Mouse (Mus musculus) liver, embryonic 13.5 days (tissue): ENCODE measurements at regions not wholly inside any gene's neighbourhood (a gene's known extent, or its start where the extent isn't known, plus 50 kb on each side); places are given as distances from the start of the nearest gene placed in this dataset.
A peak's percentile ranks its signal among the peaks of the same experiment; 100 is the strongest.
"Not testable (repeated sequence)": the region's sequence is repeated elsewhere in the genome, so short reads cannot be mapped to it uniquely, and the experiment has no call there.

ENCODE experiments used
- ATAC-seq: fragments of 200-750 bp; cut with Nextera tagmentation; 2 replicates; pipeline ENCODE4 v1.8.0; 2017; ENCODE audit warnings: low read depth, mild to moderate bottlenecking, moderate number of reproducible peaks, moderate library complexity
- DNase-seq: peaks from one replicate; pipeline ENCODE4 v3.0.0; 2022
- H3K27ac ChIP-seq: fragments of 300-500 bp; sonication (generic); 2 replicates; pipeline ENCODE4 v1.5.1; 2015; ENCODE audit warnings: moderate library complexity, mild to moderate bottlenecking, inconsistent platforms
- H3K27me3 ChIP-seq: fragments of 300-500 bp; sonication (generic); 2 replicates; pipeline ENCODE4 v1.6.1; 2015; ENCODE audit warnings: mild to moderate bottlenecking, inconsistent platforms
- H3K36me3 ChIP-seq: fragments of 300-500 bp; sonication (generic); 2 replicates; pipeline ENCODE4 v1.6.1; 2015; ENCODE audit warnings: mild to moderate bottlenecking, inconsistent platforms
- H3K4me1 ChIP-seq: fragments of 300-500 bp; sonication (generic); replicated peaks from 2 replicates; pipeline ENCODE4 v1.6.1; 2015; ENCODE audit warnings: inconsistent platforms
- H3K4me2 ChIP-seq: fragments of 300-500 bp; sonication (generic); 2 replicates; pipeline ENCODE4 v1.6.1; 2015; ENCODE audit warnings: inconsistent platforms, mild to moderate bottlenecking, moderate library complexity
- H3K4me3 ChIP-seq: fragments of 300-500 bp; sonication (generic); replicated peaks from 2 replicates; pipeline ENCODE4 v1.5.1; 2015; ENCODE audit warnings: mild to moderate bottlenecking, inconsistent platforms
- H3K9ac ChIP-seq: fragments of 300-500 bp; sonication (generic); 2 replicates; pipeline ENCODE4 v1.6.1; 2015; ENCODE audit warnings: mild to moderate bottlenecking, inconsistent platforms
- H3K9me3 ChIP-seq: fragments of 300-500 bp; sonication (generic); replicated peaks from 2 replicates; pipeline ENCODE4 v1.6.1; 2016; ENCODE audit warnings: inconsistent platforms
- WGBS: fragments of 180-500 bp; shearing (Covaris S2); methylation state at CpG from one replicate; pipeline ENCODE4 v1.1.7; 2015; ENCODE audit not compliant: insufficient replicate concordance; 5-methylcytosine and 5-hydroxymethylcytosine counted together

DNA sequence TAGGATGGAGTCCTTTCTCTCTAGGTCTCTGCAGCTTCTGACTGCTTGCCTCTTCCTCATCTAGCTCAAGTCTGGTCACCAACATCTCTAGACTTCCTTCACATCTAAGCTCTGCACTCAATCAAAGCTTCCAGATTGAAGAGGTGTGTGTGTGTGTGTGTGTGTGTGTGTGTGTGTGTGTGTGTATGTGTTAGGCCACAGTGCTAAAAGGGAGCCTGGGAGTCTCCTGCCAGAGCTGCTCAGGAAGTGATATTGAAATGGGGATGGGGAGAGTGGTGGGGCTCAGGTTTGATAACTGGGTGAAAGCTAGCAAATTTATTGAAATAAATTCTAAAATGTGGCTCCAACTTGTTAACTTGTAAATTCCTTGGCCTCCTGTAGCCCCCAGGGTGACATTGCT, 73.3 kb downstream of the Gm31371 start:
- H3K9ac ChIP-seq, H3K36me3 ChIP-seq, H3K9me3 ChIP-seq, DNase-seq, H3K4me3 ChIP-seq, H3K27ac ChIP-seq, H3K4me2 ChIP-seq, ATAC-seq, H3K27me3 ChIP-seq, H3K4me1 ChIP-seq: not testable (repeated sequence)

DNA sequence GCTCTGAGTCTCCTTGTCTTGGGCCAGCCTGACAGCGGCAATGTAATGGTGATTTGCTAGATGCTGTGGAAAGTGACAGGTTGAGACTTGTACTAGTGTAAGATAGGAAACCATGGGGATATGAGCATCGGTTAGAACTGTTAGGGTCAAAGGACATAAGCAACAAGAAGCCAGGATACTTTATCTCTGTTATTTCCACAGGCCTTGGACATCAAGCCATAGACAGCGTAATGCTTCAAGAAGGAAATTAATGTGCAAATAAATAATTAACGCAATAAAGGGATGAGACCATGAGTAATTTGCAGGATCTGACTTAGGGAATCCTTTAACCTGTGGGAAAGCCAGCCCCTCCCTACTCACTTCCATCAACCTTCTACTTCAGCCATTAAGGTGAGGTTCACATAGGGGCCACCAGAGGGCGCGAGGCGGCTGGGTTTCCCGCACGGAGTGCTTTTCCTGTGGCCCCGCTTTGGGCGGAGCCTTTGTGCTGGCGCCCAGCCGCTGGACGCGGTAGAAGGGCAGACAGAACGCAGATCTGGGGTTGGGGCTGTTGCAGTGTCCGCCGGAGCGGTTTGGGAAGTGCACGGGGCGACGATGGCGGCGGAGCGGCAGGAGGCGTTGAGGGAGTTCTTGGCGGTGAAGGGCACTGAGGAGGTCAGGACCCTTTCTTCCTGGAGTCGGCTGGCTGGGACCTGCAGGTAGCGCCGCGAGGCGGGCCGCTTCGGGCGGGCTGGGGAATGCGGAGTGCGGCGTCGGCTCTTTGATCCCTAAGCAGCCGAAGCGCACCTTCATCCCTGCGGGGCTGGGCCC, 76.5 kb downstream of the Gm31371 start:
- H3K4me2 ChIP-seq = peak overlapping the region; percentile 75
- H3K36me3 ChIP-seq = no peaks in the 10 kb centered on the region
- ATAC-seq = peak; percentile 94
- H3K4me1 ChIP-seq = peaks cover 5% of the 10 kb centered on the region; the same call in 1 of the 2 replicates
- WGBS = 8% methylated on average over 41 of the region's 42 CpGs
- peak; percentile 68 for DNase-seq
- no peak overlapping the region for H3K27ac ChIP-seq
- H3K9ac ChIP-seq = peak overlapping the region; percentile 71
- no peaks in the 10 kb centered on the region for H3K27me3 ChIP-seq
- H3K4me3 ChIP-seq = peak overlapping the region; percentile 62
- H3K9me3 ChIP-seq = no peaks in the 10 kb centered on the region

DNA sequence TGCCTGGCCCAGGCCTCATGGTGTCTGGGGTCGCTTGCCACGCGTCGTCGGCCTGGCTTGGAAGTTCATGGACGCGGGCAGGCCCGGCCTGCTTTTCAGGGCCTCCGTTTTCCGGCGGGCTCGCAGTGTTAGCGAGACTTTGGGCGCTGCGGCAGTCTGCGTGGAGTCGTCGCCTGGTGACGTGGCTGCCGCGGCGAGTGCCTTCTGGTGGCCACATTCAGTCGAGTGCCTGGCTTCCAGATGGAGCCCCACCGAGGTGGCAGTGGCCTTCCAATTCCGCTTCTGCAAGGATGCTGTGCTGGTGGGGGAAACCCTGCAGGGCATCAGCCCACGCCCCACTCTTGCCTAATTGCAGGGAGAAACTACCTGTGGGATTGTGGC, 77.1 kb downstream of the Gm31371 start:
- not testable (repeated sequence) for ATAC-seq, DNase-seq

DNA sequence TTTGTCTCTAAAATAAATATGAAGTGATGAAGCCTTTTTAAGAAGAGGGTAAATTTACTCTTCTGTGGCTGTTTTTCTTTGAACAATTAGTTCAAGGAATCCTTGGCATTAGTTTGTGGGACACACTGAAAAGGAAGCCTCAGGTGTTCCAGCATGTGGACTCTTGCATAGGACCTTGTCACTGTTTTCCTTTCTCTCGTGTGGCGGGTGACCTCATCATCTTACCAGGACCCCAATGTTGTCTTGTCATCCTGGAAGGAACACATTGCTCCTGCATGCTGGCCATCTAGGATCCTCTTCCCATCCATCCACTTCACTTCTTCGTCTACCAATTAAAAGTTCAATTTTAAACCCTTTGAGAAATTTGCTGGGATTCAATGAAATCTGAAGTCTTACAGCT, 104.9 kb downstream of the Gm31371 start:
- H3K9me3 ChIP-seq, DNase-seq, H3K27ac ChIP-seq, H3K27me3 ChIP-seq, ATAC-seq, H3K4me1 ChIP-seq, H3K4me2 ChIP-seq, H3K4me3 ChIP-seq, H3K9ac ChIP-seq, H3K36me3 ChIP-seq: not testable (repeated sequence)
- WGBS = 68% methylated on average over 3 of the region's 3 CpGs

More for the DNA sequence above, 77.1 kb downstream of the Gm31371 start:
- not testable (repeated sequence) for H3K9me3 ChIP-seq, H3K27ac ChIP-seq, H3K36me3 ChIP-seq, H3K4me1 ChIP-seq, H3K27me3 ChIP-seq
- WGBS = 20% methylated on average over 26 of the region's 26 CpGs
- Histone ChIP-seq H3K4me3 (peak overlapping the region; percentile 62), H3K4me2 (peak overlapping the region; percentile 75), H3K9ac (peak overlapping the region; percentile 71)

DNA sequence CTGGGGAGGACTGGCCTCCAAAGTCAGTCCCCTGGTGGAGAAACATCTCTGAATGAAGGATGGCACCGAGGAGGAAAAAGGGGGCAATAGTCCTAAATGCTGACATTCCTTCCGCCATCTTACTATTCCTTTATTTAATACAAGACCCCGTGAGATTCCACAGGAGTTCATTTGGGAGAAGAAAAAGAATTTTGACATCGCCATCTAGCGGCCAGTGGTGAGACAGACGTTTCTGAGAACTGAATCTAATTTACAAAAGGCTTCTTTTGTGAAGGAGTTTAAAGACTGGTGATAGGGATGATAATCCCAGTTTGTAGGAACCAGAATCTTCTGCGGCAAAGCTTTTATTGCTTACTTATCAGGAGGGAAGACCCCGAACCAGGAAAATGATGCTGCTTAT, 107.8 kb downstream of the Gm31371 start:
- H3K27me3 ChIP-seq, H3K4me3 ChIP-seq, H3K4me2 ChIP-seq, H3K4me1 ChIP-seq, H3K36me3 ChIP-seq, H3K9ac ChIP-seq, H3K27ac ChIP-seq, ATAC-seq, DNase-seq, H3K9me3 ChIP-seq: not testable (repeated sequence)
- WGBS = 55% methylated on average over 8 of the region's 8 CpGs

DNA sequence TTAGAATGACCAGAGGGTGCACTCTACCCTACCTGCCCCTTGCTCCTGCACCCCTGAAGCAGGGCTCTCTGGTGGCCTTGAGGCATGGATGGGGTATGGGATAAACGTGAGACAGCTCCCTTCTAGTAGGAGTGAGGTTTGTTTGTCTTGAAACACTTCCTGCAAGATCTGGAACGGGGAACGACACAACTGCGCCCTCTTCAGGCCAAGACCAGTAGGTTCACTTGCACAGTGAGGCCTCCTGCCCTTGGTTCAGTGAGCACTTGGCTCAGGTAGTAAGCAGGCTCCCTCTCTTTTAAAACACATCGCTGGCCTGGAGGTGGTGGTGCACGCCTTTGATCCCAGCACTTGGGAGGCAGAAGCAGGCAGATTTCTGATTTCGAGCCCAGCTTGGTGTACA, 110.1 kb downstream of the Gm31371 start:
- not testable (repeated sequence) for DNase-seq, H3K27ac ChIP-seq, H3K9ac ChIP-seq, H3K36me3 ChIP-seq, H3K9me3 ChIP-seq, H3K4me3 ChIP-seq, H3K4me1 ChIP-seq, ATAC-seq, H3K27me3 ChIP-seq, H3K4me2 ChIP-seq
- 54% methylated on average over 7 of the region's 7 CpGs for WGBS

DNA sequence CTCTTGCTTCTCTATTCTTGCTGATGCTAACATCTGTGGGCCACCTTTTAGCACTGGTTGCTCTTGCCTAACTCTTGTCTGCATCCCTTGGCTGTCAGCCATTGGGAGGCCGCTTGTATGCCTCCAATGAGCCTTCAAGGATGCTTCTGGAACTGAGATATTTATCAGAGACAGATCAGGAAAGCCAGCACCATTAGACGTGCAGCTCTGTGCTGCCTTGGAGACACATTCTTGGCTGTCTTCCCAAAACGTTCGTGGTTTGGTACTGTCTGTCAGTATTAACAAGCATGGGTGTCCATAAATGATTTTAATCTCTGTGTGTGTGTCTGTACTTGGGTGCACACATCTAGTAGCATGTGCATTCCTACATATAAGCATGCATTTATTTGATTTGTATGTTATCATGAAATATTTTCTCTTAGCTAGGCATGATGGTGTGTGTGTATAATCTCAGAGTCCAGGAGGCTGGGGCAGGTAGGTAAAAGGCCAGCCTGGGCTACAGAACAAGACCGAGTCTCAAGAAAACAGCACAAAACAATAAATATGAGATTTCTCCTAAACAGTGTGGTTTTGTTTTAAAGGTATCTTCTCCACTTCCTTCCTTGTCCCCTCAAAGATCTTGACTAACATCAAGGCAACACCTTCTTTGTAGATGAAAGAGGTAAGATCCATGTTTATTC, 111.4 kb downstream of the Gm31371 start:
- H3K9ac ChIP-seq, H3K4me1 ChIP-seq, H3K27ac ChIP-seq, ATAC-seq, DNase-seq, H3K9me3 ChIP-seq, H3K27me3 ChIP-seq, H3K4me2 ChIP-seq, H3K36me3 ChIP-seq, H3K4me3 ChIP-seq: not testable (repeated sequence)
- 57% methylated on average over 5 of the region's 5 CpGs for WGBS

DNA sequence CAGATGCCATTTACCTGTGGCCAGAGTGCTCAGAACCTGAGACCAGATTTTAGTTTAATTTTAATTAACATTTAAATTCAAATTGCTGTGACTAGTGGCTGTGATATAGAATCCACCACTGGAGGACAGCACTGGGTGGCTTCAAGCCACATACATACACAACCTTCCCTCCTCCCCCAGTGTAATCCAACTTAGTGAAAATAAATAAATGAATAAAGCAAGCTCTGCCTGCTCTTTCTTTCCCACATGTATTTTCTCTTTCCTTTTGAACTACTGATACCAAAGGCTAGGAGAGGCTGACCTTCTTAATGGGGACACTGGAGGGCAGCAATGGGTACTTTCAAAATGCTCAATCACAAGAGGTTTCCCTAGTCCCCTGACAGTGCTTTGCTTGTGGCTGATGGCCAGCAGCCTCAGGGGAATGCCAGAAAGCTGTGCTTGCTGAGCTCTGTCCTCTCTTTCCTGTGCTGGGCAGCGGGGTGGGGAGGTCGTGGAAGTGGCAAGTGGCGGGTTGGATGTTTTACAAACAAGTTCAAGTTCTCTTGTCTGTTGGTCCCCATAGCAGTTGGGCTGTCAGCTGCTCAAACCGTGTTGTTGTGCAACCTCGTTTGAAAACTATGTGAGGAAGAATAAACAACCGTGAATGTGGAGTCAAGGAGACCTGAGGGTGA, 112.4 kb downstream of the Gm31371 start:
- not testable (repeated sequence) for H3K27me3 ChIP-seq, H3K4me1 ChIP-seq, H3K36me3 ChIP-seq, ATAC-seq, H3K4me2 ChIP-seq, H3K9me3 ChIP-seq, H3K27ac ChIP-seq, H3K4me3 ChIP-seq, DNase-seq, H3K9ac ChIP-seq
- 72% methylated on average over 6 of the region's 6 CpGs for WGBS

DNA sequence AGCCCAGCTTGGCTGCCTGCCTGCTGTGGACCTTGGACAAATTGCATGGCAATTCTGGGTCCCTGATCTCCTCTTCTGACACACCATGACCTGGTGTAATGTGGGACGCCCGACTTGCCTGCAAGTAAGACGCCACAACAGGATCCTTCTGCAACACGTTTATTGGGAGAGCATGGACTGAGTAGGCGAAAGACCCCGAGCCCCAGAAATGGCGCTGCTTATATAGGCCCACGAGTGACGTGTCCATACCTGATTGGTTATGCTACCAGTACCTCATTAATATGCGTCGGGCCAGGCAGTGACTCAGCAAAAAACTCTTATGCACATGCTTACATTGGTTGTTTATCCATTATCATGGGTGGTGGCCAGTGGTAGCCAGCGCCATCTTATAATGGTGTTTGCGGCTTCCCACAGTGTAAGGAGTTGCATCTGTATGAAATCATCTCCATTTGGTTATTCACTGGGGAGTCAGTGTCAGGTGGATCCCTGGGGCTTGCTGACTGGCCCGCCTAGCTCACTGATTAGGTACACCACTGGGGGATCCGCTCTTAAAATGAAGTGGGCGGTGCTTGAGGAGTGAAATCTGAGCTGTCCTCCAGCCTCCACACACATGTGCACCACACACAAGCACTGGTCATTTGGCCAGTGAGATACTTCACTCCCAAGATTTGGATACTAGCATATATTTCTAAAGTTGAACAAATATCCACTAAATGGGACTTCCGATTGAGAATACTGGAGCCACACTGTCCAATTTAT, 113.1 kb downstream of the Gm31371 start:
- H3K36me3 ChIP-seq, H3K4me3 ChIP-seq, H3K4me2 ChIP-seq, H3K27ac ChIP-seq, ATAC-seq, H3K9me3 ChIP-seq, H3K4me1 ChIP-seq, DNase-seq, H3K27me3 ChIP-seq, H3K9ac ChIP-seq: not testable (repeated sequence)
- whole genome bisulfite sequencing = 77% methylated on average over 17 of the region's 17 CpGs

DNA sequence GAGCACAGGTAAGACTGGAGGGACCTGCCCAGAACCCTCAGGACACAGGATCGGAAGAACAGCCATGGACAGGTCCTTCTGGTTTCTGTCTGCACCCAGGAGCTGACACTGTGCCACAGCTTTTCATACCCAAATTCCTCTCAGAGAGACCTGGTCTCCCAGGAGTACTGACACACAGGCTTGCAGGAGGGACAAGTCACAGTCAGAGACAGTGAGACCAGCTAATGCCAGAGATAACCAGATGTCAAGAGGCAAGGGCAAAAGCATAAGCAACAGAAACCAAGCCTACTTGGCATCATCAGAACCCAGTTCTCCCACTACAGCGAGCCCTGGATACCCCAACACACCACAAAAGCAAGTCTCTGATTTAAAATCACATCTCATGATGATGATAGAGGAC, 122.3 kb downstream of the Gm31371 start:
- not testable (repeated sequence) for H3K36me3 ChIP-seq, H3K9ac ChIP-seq, DNase-seq, H3K27me3 ChIP-seq, H3K4me1 ChIP-seq, H3K4me3 ChIP-seq, H3K4me2 ChIP-seq, H3K27ac ChIP-seq, ATAC-seq, H3K9me3 ChIP-seq
- 50% methylated on average over 1 of the region's 2 CpGs for WGBS

DNA sequence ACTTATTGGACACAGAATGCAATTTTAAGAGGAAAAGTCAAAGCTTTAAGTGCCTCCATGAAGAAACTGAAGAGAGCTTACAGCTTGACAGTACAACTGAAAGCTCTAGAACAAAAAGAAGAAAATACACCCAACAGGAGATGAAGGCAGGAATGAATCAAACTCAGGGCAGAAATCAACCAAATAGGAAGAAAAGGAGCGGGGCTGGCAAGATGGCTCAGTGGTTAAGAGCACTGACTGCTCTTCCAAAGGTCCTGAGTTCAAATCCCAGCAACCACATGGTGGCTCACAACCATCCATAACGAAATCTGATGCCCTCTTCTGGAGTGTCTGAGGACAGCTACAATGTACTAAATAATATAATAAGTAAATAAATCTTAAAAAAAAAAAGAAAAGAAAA, 124.8 kb downstream of the Gm31371 start:
- not testable (repeated sequence) for H3K27me3 ChIP-seq, H3K4me1 ChIP-seq, ATAC-seq, H3K36me3 ChIP-seq, H3K4me3 ChIP-seq, H3K9me3 ChIP-seq, H3K9ac ChIP-seq, DNase-seq, H3K27ac ChIP-seq, H3K4me2 ChIP-seq
- 34% methylated on average over 2 of the region's 2 CpGs for WGBS
